Mouse (Mus musculus): ENCODE results near the gene Ctc1. TPM values are rescaled to one million over a fixed set of nuclear protein-coding genes. Genes with fewer than 3 reads are reported as not detected.
"Not testable (repeated sequence)": the region's sequence is repeated elsewhere in the genome, so short reads cannot be mapped to it uniquely, and the experiment has no call there.

Gene Ctc1
- polyA plus RNA-seq, 2 experiments: 15.2 to 21.9 TPM

DNA sequence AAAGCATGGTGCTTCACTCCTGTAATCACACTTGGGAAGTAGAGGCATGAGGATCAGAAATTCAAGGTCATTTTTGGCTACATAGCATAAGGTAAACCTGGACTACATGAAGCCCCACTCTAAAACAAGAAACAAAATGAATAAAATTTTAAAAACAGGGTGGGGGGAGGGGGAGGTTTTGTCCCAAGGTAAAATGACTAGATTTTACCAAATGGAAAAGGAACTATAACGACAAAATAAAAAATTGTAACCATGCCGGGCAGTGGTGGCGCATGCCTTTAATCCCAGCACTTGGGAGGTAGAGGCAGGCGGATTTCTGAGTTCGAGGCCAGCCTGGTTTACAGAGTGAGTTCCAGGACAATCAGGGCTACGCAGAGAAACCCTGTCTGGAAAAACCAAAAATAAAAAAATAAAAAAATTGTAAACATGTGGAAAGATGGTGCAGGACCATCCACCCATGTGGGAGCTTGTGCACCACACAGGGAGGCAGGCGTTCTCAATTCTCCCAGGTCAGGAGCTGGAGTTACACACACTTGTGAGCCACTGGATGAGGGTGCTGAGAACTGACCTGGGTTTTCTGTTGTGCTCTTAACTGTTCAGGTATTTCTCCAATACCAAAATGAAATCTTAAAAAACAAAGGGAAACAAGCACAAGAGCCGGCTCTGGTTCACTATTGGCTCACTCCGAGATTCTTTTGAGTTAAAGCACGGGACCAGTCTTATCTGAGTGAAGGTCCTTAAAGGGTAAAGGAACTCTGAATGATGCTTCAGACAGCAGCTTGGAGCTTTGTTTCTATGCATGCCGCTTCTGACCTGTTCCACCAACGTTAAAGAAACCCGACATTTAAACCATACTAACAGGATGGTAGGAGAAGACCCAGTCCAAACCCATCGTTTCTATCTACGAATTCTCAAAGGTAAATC is 5.0 kb upstream of the Ctc1 start:
- Histone ChIP-seq H3K4me2 (ENCODE audit: low read depth) (peak overlapping the region; percentile 96), H3K27me3 (ENCODE audit: control insufficient read depth, insufficient read depth, low read length) (no peaks in the 10 kb centered on the region), H3K27ac (peak overlapping the region; percentile 100), H3K9ac (replicated peaks) (peak overlapping the region; percentile 91), H3K4me1 (replicated peaks; ENCODE audit: control insufficient read depth in 2 of 2, insufficient read depth in 2 of 2, low read length in 1 of 2) (peaks cover 17 to 33% of the 10 kb centered on the region in 2 experiments), H3K36me3 (replicated peaks; ENCODE audit: control insufficient read depth, insufficient read depth, low read depth) (no peaks in the 10 kb centered on the region), H3K9me3 (ENCODE audit: control insufficient read depth, low read length) (no peaks in the 10 kb centered on the region), H3K4me3 (ENCODE audit: insufficient read depth in 1 of 2, low read depth in 2 of 2, low read length in 2 of 2) (peak overlapping the region; percentile 28 to 77; a peak in 3 of 4 replicates)
- TF ChIP-seq EP300 (IDR thresholded peaks at IDR 0.05; ENCODE audit: low read depth) (no peak), CTCF (IDR thresholded peaks at IDR 0.05; ENCODE audit: low read depth) (no peak)
- 75% methylated on average over 15 of the region's 15 CpGs for WGBS (ENCODE audit: insufficient replicate concordance)
- DNase-seq (ENCODE audit: low read depth in 3 of 3, low spot score in 3 of 3): no peak
- ATAC-seq (ENCODE audit: insufficient read depth): no peak

- H3K4me2 ChIP-seq (ENCODE audit: low read depth): peak overlapping the region; percentile 96
- not testable (repeated sequence) for H3K27me3 ChIP-seq (ENCODE audit: control insufficient read depth, insufficient read depth, low read length); DNase-seq (ENCODE audit: low read depth in 3 of 3, low spot score in 3 of 3); ATAC-seq (ENCODE audit: insufficient read depth); H3K36me3 ChIP-seq (replicated peaks; ENCODE audit: control insufficient read depth, insufficient read depth, low read depth); H3K9me3 ChIP-seq (ENCODE audit: control insufficient read depth, low read length)
- TF ChIP-seq EP300 (IDR thresholded peaks at IDR 0.05; ENCODE audit: low read depth) (peak; percentile 65), CTCF (IDR thresholded peaks at IDR 0.05; ENCODE audit: low read depth) (peak; percentile 46)
- 41% methylated on average over 2 of the region's 2 CpGs for WGBS (ENCODE audit: insufficient replicate concordance)
- peaks cover 14 to 29% of the 10 kb centered on the region in 2 experiments for H3K4me1 ChIP-seq (replicated peaks; ENCODE audit: control insufficient read depth in 2 of 2, insufficient read depth in 2 of 2, low read length in 1 of 2)
- peak overlapping the region; percentile 100 for H3K27ac ChIP-seq
- peak overlapping the region; percentile 91 for H3K9ac ChIP-seq (replicated peaks)
- H3K4me3 ChIP-seq (ENCODE audit: insufficient read depth in 1 of 2, low read depth in 2 of 2, low read length in 2 of 2): peak overlapping the region; percentile 56 to 77
Observed at GRCm38 (mm10) chr11:69011445-69011844, 4.3 kb upstream of the Ctc1 start.

- TF ChIP-seq CTCF (IDR thresholded peaks at IDR 0.05; ENCODE audit: low read depth) (no peak), EP300 (IDR thresholded peaks at IDR 0.05; ENCODE audit: low read depth) (peak; percentile 86)
- Histone ChIP-seq H3K27me3 (ENCODE audit: control insufficient read depth, insufficient read depth, low read length) (no peaks in the 10 kb centered on the region), H3K9me3 (ENCODE audit: control insufficient read depth, low read length) (no peaks in the 10 kb centered on the region), H3K9ac (replicated peaks) (peak overlapping the region; percentile 91), H3K4me3 (ENCODE audit: insufficient read depth in 1 of 2, low read depth in 2 of 2, low read length in 2 of 2) (peak overlapping the region; percentile 77 to 85), H3K4me1 (replicated peaks; ENCODE audit: control insufficient read depth in 2 of 2, insufficient read depth in 2 of 2, low read length in 1 of 2) (peaks cover 18 to 31% of the 10 kb centered on the region in 2 experiments), H3K36me3 (replicated peaks; ENCODE audit: control insufficient read depth, insufficient read depth, low read depth) (no peaks in the 10 kb centered on the region), H3K27ac (peak overlapping the region; percentile 100), H3K4me2 (ENCODE audit: low read depth) (peak overlapping the region; percentile 96)
- WGBS (ENCODE audit: insufficient replicate concordance): under 1% methylated on average over 18 of the region's 18 CpGs
- DNase-seq (ENCODE audit: low read depth in 3 of 3, low spot score in 3 of 3) (peak; percentile 94 to 95 (median 94)), ATAC-seq (ENCODE audit: insufficient read depth) (peak; percentile 73)
Observed at GRCm38 (mm10) chr11:69012071-69012601, 3.6 kb upstream of the Ctc1 start.

- ATAC-seq (ENCODE audit: insufficient read depth) (no peak), DNase-seq (ENCODE audit: low read depth in 3 of 3, low spot score in 3 of 3) (no peak)
- no peaks in the 10 kb centered on the region for H3K9me3 ChIP-seq (ENCODE audit: control insufficient read depth, low read length)
- no peaks in the 10 kb centered on the region; the same call in 1 of the 2 replicates for H3K36me3 ChIP-seq (replicated peaks; ENCODE audit: control insufficient read depth, insufficient read depth, low read depth)
- no peaks in the 10 kb centered on the region for H3K27me3 ChIP-seq (ENCODE audit: control insufficient read depth, insufficient read depth, low read length)
- whole genome bisulfite sequencing (ENCODE audit: insufficient replicate concordance): 57% methylated on average over 3 of the region's 3 CpGs
- no peak for TF ChIP-seq CTCF (IDR thresholded peaks at IDR 0.05; ENCODE audit: low read depth)
- TF ChIP-seq EP300 (IDR thresholded peaks at IDR 0.05; ENCODE audit: low read depth): no peak
- H3K27ac ChIP-seq: peak overlapping the region; percentile 88
- H3K4me2 ChIP-seq (ENCODE audit: low read depth): peak overlapping the region; percentile 84
- peaks cover 16 to 18% of the 10 kb centered on the region in 2 experiments for H3K4me1 ChIP-seq (replicated peaks; ENCODE audit: control insufficient read depth in 2 of 2, insufficient read depth in 2 of 2, low read length in 1 of 2)
- H3K9ac ChIP-seq (replicated peaks): peak overlapping the region; percentile 81
- H3K4me3 ChIP-seq (ENCODE audit: insufficient read depth in 1 of 2, low read depth in 2 of 2, low read length in 2 of 2): peak overlapping the region; percentile 64 to 81
Observed at GRCm38 (mm10) chr11:69016755-69017154, 1.0 kb downstream of the Ctc1 start.

GRCm38 (mm10) chr11:69020691-69021090 is 5.0 kb downstream of the Ctc1 start:
- no peak overlapping the region for H3K4me3 ChIP-seq (ENCODE audit: insufficient read depth in 1 of 2, low read depth in 2 of 2, low read length in 2 of 2)
- no peak overlapping the region for H3K27ac ChIP-seq
- no peak for TF ChIP-seq EP300 (IDR thresholded peaks at IDR 0.05; ENCODE audit: low read depth)
- TF ChIP-seq CTCF (IDR thresholded peaks at IDR 0.05; ENCODE audit: low read depth): no peak
- peaks cover 9 to 11% of the 10 kb centered on the region in 2 experiments for H3K4me1 ChIP-seq (replicated peaks; ENCODE audit: control insufficient read depth in 2 of 2, insufficient read depth in 2 of 2, low read length in 1 of 2)
- ATAC-seq (ENCODE audit: insufficient read depth) (no peak), DNase-seq (ENCODE audit: low read depth in 3 of 3, low spot score in 3 of 3) (no peak)
- H3K9ac ChIP-seq (replicated peaks): no peak overlapping the region
- H3K9me3 ChIP-seq (ENCODE audit: control insufficient read depth, low read length): no peaks in the 10 kb centered on the region
- H3K36me3 ChIP-seq (replicated peaks; ENCODE audit: control insufficient read depth, insufficient read depth, low read depth): peaks cover 30% of the 10 kb centered on the region
- H3K27me3 ChIP-seq (ENCODE audit: control insufficient read depth, insufficient read depth, low read length): no peaks in the 10 kb centered on the region
- H3K4me2 ChIP-seq (ENCODE audit: low read depth): no peak overlapping the region
